Comparison of ENCODE assay signal across 18 mouse cellular contexts in the genomic region with DNA sequence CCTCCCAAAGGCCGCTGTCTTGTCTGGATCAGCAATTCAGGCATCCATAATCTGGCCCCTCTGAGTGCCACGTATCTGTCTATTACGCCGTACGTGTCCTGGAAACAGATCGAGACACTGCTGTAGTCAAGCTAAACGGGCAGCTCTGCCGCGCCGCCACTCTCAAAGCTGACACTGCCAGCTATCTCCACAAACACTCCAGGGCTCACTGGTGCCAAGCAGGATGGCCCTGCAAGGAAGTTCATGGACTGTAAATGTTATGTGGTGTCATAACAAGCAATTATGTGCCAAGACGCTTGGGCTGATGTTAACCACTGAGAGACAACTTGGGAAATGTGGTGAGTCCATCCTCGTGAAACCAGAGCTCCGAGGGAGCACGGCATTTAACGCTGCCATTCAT. TPM values are rescaled to one million over a fixed set of nuclear protein-coding genes. Genes with fewer than 3 reads are reported as not detected.
DNase-seq lines count a peak whose midpoint lies in the region; ATAC-seq and TF ChIP-seq lines count a peak whose summit lies in the region.
"Had no signal": no experiment of that assay in that cellular context is flagged by ENCODE, and none has a peak within 500 bp of the region (broad histone marks: within the 10 kb centered on the region; RNA-seq: fewer than 3 reads in every experiment).

No protein-coding gene starts in this region.

- no peak overlapping the region for H3K27ac ChIP-seq in embryonic facial prominence, embryonic 14.5 days (replicated peaks; ENCODE audit: low read depth, low read length)
- H3K27ac ChIP-seq in embryonic facial prominence, embryonic 10.5 days (replicated peaks): no peak overlapping the region
- no peak overlapping the region for H3K27ac ChIP-seq in hindbrain, postnatal 0 days
- H3K27ac ChIP-seq in hindbrain, embryonic 13.5 days: no peak overlapping the region
- H3K27ac ChIP-seq: forebrain, embryonic 13.5 days; heart, adult 2 months; hindbrain, embryonic 15.5 days; liver, embryonic 15.5 days had no signal

- no peaks in the 10 kb centered on the region for H3K9me3 ChIP-seq in embryonic facial prominence, embryonic 14.5 days (ENCODE audit: control insufficient read depth, low read length)
- no peaks in the 10 kb centered on the region for H3K9me3 ChIP-seq in embryonic facial prominence, embryonic 10.5 days
- no peaks in the 10 kb centered on the region for H3K9me3 ChIP-seq in hindbrain, postnatal 0 days (ENCODE audit: low read length)
- no peaks in the 10 kb centered on the region for H3K9me3 ChIP-seq in hindbrain, embryonic 13.5 days
- H3K9me3 ChIP-seq: forebrain, embryonic 13.5 days; hindbrain, embryonic 15.5 days; liver, embryonic 15.5 days had no signal

- ATAC-seq in embryonic facial prominence, embryonic 14.5 days (ENCODE audit: low read depth): no peak
- peak; percentile 68; the same call in 1 of the 2 replicates for ATAC-seq in hindbrain, postnatal 0 days
- no peak for ATAC-seq in hindbrain, embryonic 13.5 days (ENCODE audit: low FRiP score)
- ATAC-seq: activated CD4-positive, CD25-positive, alpha-beta regulatory T cell, adult 4 months; forebrain, embryonic 13.5 days; intestine, postnatal 0 days; Patski had no signal

- H3K36me3 ChIP-seq in embryonic facial prominence, embryonic 14.5 days (ENCODE audit: control insufficient read depth, insufficient read depth, low read length): no peaks in the 10 kb centered on the region; the same call in 1 of the 2 replicates
- H3K36me3 ChIP-seq in embryonic facial prominence, embryonic 10.5 days (replicated peaks): peaks cover 16% of the 10 kb centered on the region
- H3K36me3 ChIP-seq in hindbrain, postnatal 0 days (ENCODE audit: insufficient read depth, low read length): no peaks in the 10 kb centered on the region
- H3K36me3 ChIP-seq in hindbrain, embryonic 13.5 days: no peaks in the 10 kb centered on the region
- H3K36me3 ChIP-seq: hindbrain, embryonic 15.5 days had no signal

- WGBS in embryonic facial prominence, embryonic 14.5 days: 86% methylated on average over 15 of the region's 15 CpGs
- 96% methylated on average over 15 of the region's 15 CpGs for WGBS in embryonic facial prominence, embryonic 10.5 days
- 55% methylated on average over 15 of the region's 15 CpGs for WGBS in hindbrain, postnatal 0 days
- WGBS in hindbrain, embryonic 13.5 days: 87% methylated on average over 15 of the region's 15 CpGs

- TF ChIP-seq CTCF in hindbrain, postnatal 0 days (IDR thresholded peaks at IDR 0.05; ENCODE audit: low read depth): no peak

- H3K4me3 ChIP-seq in embryonic facial prominence, embryonic 14.5 days (ENCODE audit: low read depth, low read length): no peak overlapping the region
- no peak overlapping the region for H3K4me3 ChIP-seq in embryonic facial prominence, embryonic 10.5 days
- no peak overlapping the region for H3K4me3 ChIP-seq in hindbrain, postnatal 0 days (ENCODE audit: low read length)
- no peak overlapping the region for H3K4me3 ChIP-seq in hindbrain, embryonic 13.5 days
- H3K4me3 ChIP-seq: forebrain, embryonic 13.5 days; heart, adult 2 months; hindbrain, embryonic 15.5 days; liver, embryonic 15.5 days had no signal

- H3K27me3 ChIP-seq in embryonic facial prominence, embryonic 14.5 days (replicated peaks; ENCODE audit: control insufficient read depth, insufficient read depth, low read length): no peaks in the 10 kb centered on the region
- H3K27me3 ChIP-seq in embryonic facial prominence, embryonic 10.5 days (replicated peaks; ENCODE audit: low read depth, poor library complexity, severe bottlenecking): 0 out of 2 replicates have a peak, but pooled peaks cover 3% of the 10 kb centered on the region
- H3K27me3 ChIP-seq in hindbrain, postnatal 0 days (ENCODE audit: insufficient read depth, low read length): no peaks in the 10 kb centered on the region
- no peaks in the 10 kb centered on the region for H3K27me3 ChIP-seq in hindbrain, embryonic 13.5 days
- H3K27me3 ChIP-seq: forebrain, embryonic 13.5 days; liver, embryonic 15.5 days; Patski had no signal

- peaks cover 8% of the 10 kb centered on the region; the same call in 1 of the 2 replicates for H3K4me1 ChIP-seq in embryonic facial prominence, embryonic 14.5 days (ENCODE audit: control insufficient read depth, insufficient read depth, low read length)
- no peaks in the 10 kb centered on the region; the same call in 1 of the 2 replicates for H3K4me1 ChIP-seq in embryonic facial prominence, embryonic 10.5 days
- H3K4me1 ChIP-seq in hindbrain, postnatal 0 days (ENCODE audit: insufficient read depth, low read length): 0 out of 2 replicates have a peak, but pooled peaks cover 4% of the 10 kb centered on the region
- H3K4me1 ChIP-seq in hindbrain, embryonic 13.5 days (replicated peaks): peaks cover 8% of the 10 kb centered on the region
- H3K4me1 ChIP-seq: liver, embryonic 15.5 days had no signal

- H3K4me2 ChIP-seq in embryonic facial prominence, embryonic 14.5 days (ENCODE audit: low read depth, low read length): no peak overlapping the region
- H3K4me2 ChIP-seq in hindbrain, postnatal 0 days (ENCODE audit: low read depth, low read length): peak overlapping the region; percentile 28
- no peak overlapping the region for H3K4me2 ChIP-seq in hindbrain, embryonic 13.5 days
- H3K4me2 ChIP-seq: forebrain, embryonic 13.5 days; hindbrain, embryonic 15.5 days; liver, embryonic 15.5 days had no signal

- peak; percentile 36 for DNase-seq in embryonic facial prominence, embryonic 14.5 days (ENCODE audit: low spot score)
- DNase-seq in embryonic facial prominence, embryonic 10.5 days (ENCODE audit: low spot score): no peak
- DNase-seq in hindbrain, postnatal 0 days (ENCODE audit: low spot score): peak; percentile 58
- DNase-seq in lung, postnatal 4 days: peak; percentile 10 to 53
- no peak for DNase-seq in lung, postnatal 36 days
- DNase-seq in thymus, postnatal 4 days: no peak
- DNase-seq: cerebellum, adult 8-10 months; embryo, embryonic 11 days; layer of hippocampus, postnatal 36 days had no signal

- no peak overlapping the region for H3K9ac ChIP-seq in embryonic facial prominence, embryonic 14.5 days (ENCODE audit: low read depth, low read length)
- no peak overlapping the region for H3K9ac ChIP-seq in hindbrain, postnatal 0 days (replicated peaks; ENCODE audit: low read length)
- H3K9ac ChIP-seq in hindbrain, embryonic 13.5 days: no peak overlapping the region
- H3K9ac ChIP-seq: forebrain, embryonic 13.5 days; hindbrain, embryonic 15.5 days; liver, embryonic 15.5 days had no signal

RNA-seq across cellular contexts. Expression of a gene that starts 26.3 kb away (rescaled TPM):
- 12.5 and 14.2 TPM in 2 replicates for polyA plus RNA-seq in embryonic facial prominence, embryonic 14.5 days (2014; fragmentation: Nextera tagmentation; extraction: Ambion mirVana)
- polyA plus RNA-seq in embryonic facial prominence, embryonic 10.5 days (2016; fragmentation: Nextera tagmentation; extraction: Ambion mirVana): 23.7 and 25.8 TPM in 2 replicates
- 4.1 and 8.1 TPM in 2 replicates for total RNA-seq in hindbrain, postnatal 0 days (2014; rRNA removed)
- polyA plus RNA-seq in hindbrain, postnatal 0 days (2015; fragmentation: Nextera tagmentation; extraction: Ambion mirVana): 4.3 and 5.1 TPM in 2 replicates
- 10.7 and 10.9 TPM in 2 replicates for polyA plus RNA-seq in hindbrain, embryonic 13.5 days (2015; fragmentation: Nextera tagmentation; extraction: Ambion mirVana)

RNA-seq across cellular contexts. Expression of a gene that starts 59.9 kb away (rescaled TPM):
- polyA plus RNA-seq in embryonic facial prominence, embryonic 14.5 days (2014; fragmentation: Nextera tagmentation; extraction: Ambion mirVana): 31.7 and 33.7 TPM in 2 replicates
- polyA plus RNA-seq in embryonic facial prominence, embryonic 10.5 days (2016; fragmentation: Nextera tagmentation; extraction: Ambion mirVana): 2.2 and 3.6 TPM in 2 replicates
- 1.9 and 2.5 TPM in 2 replicates for total RNA-seq in hindbrain, postnatal 0 days (2014; rRNA removed)
- polyA plus RNA-seq in hindbrain, postnatal 0 days (2015; fragmentation: Nextera tagmentation; extraction: Ambion mirVana): 2.4 and 2.7 TPM in 2 replicates
- 2.2 TPM in 2 replicates for polyA plus RNA-seq in hindbrain, embryonic 13.5 days (2015; fragmentation: Nextera tagmentation; extraction: Ambion mirVana)
- total RNA-seq: megakaryocyte, adult 5-6 weeks had no signal

Comparison
In these comparisons a context has a peak if more than half of its experiments do, and no peak if none do; other contexts are left out.
1. DNase-seq: peak in embryonic facial prominence, embryonic 14.5 days (single experiment), hindbrain, postnatal 0 days (single experiment) and lung, postnatal 4 days (2 of 2); none in embryonic facial prominence, embryonic 10.5 days (single experiment), lung, postnatal 36 days (single experiment) and thymus, postnatal 4 days (single experiment).